ENCODE assay signal across 16 mouse cellular contexts in genomic region chr1:71691472-71692277, GRCm38 (mm10). TPM values are rescaled to one million over a fixed set of nuclear protein-coding genes. Genes with fewer than 3 reads are reported as not detected.
DNase-seq lines count a peak whose midpoint lies in the region; ATAC-seq and TF ChIP-seq lines count a peak whose summit lies in the region.
"Had no signal": no experiment of that assay in that cellular context is flagged by ENCODE, and none has a peak within 500 bp of the region (broad histone marks: within the 10 kb centered on the region; RNA-seq: fewer than 3 reads in every experiment).

No protein-coding gene starts in this region.

- no peak overlapping the region for H3K9ac ChIP-seq in intestine, embryonic 14.5 days (ENCODE audit: low read length)
- H3K9ac ChIP-seq in intestine, postnatal 0 days (ENCODE audit: low read depth, low read length), result no peak overlapping the region
- no peak overlapping the region for H3K9ac ChIP-seq in heart, embryonic 15.5 days
- no peak overlapping the region for H3K9ac ChIP-seq in hindbrain, embryonic 12.5 days
- H3K9ac ChIP-seq: forebrain, embryonic 12.5 days; limb, embryonic 13.5 days; midbrain, embryonic 13.5 days had no signal

- ATAC-seq in intestine, embryonic 14.5 days (replicated peaks; ENCODE audit: low FRiP score, low TSS enrichment, low read depth), result no peak
- ATAC-seq in intestine, postnatal 0 days, result no peak
- no peak for ATAC-seq in heart, embryonic 15.5 days (replicated peaks; ENCODE audit: insufficient number of reproducible peaks, insufficient read depth, low FRiP score, low read depth)
- ATAC-seq in hindbrain, embryonic 12.5 days (ENCODE audit: low FRiP score), result no peak
- ATAC-seq: midbrain, embryonic 13.5 days had no signal

- 0 out of 2 replicates have a peak, but pooled peaks cover 3% of the 10 kb centered on the region for H3K4me1 ChIP-seq in intestine, embryonic 14.5 days (replicated peaks; ENCODE audit: control insufficient read depth, insufficient read depth, low read length)
- H3K4me1 ChIP-seq in intestine, postnatal 0 days (replicated peaks; ENCODE audit: control insufficient read depth, insufficient read depth, low read length), result no peaks in the 10 kb centered on the region
- peaks cover 8% of the 10 kb centered on the region for H3K4me1 ChIP-seq in heart, embryonic 15.5 days (replicated peaks)
- no peaks in the 10 kb centered on the region for H3K4me1 ChIP-seq in hindbrain, embryonic 12.5 days
- H3K4me1 ChIP-seq in forebrain, embryonic 10.5 days, result no peaks in the 10 kb centered on the region
- H3K4me1 ChIP-seq: forebrain, embryonic 12.5 days; hindbrain, embryonic 10.5 days; midbrain, embryonic 13.5 days had no signal

- DNase-seq in intestine, embryonic 14.5 days (ENCODE audit: low spot score), result no peak
- peak; percentile 69 for DNase-seq in 3T3-L1 (ENCODE audit: low read depth, low spot score)
- peak; percentile 70 for DNase-seq in Muller cell, postnatal 12 days (ENCODE audit: inconsistent ontology term)
- no peak for DNase-seq in forebrain, embryonic 10.5 days (ENCODE audit: extremely low spot score, low spot score)
- DNase-seq: adrenal gland, postnatal 10 days; cerebellum, adult 9-11 months; kidney, adult 11 months; right cerebral cortex, postnatal 14 days; thymus, adult 18-20 months had no signal

- H3K9me3 ChIP-seq in intestine, embryonic 14.5 days (ENCODE audit: control insufficient read depth, low read length), result no peaks in the 10 kb centered on the region
- no peaks in the 10 kb centered on the region for H3K9me3 ChIP-seq in intestine, postnatal 0 days (ENCODE audit: control insufficient read depth)
- H3K9me3 ChIP-seq in heart, embryonic 15.5 days (replicated peaks), result no peaks in the 10 kb centered on the region
- no peaks in the 10 kb centered on the region for H3K9me3 ChIP-seq in hindbrain, embryonic 12.5 days (replicated peaks)
- H3K9me3 ChIP-seq in forebrain, embryonic 10.5 days, result no peaks in the 10 kb centered on the region
- H3K9me3 ChIP-seq: forebrain, embryonic 12.5 days; hindbrain, embryonic 10.5 days; limb, embryonic 13.5 days; midbrain, embryonic 13.5 days had no signal

- no peak overlapping the region for H3K4me3 ChIP-seq in intestine, embryonic 14.5 days (ENCODE audit: low read depth, low read length)
- no peak overlapping the region for H3K4me3 ChIP-seq in intestine, postnatal 0 days (ENCODE audit: low read depth, low read length)
- H3K4me3 ChIP-seq in heart, embryonic 15.5 days, result no peak overlapping the region
- H3K4me3 ChIP-seq in hindbrain, embryonic 12.5 days, result no peak overlapping the region
- H3K4me3 ChIP-seq in forebrain, embryonic 10.5 days, result no peak overlapping the region
- H3K4me3 ChIP-seq: forebrain, embryonic 12.5 days; hindbrain, embryonic 10.5 days; limb, embryonic 13.5 days; midbrain, embryonic 13.5 days had no signal

- no peaks in the 10 kb centered on the region for H3K36me3 ChIP-seq in intestine, embryonic 14.5 days (ENCODE audit: control insufficient read depth, insufficient read depth, low read length)
- H3K36me3 ChIP-seq in intestine, postnatal 0 days (ENCODE audit: control insufficient read depth, insufficient read depth), result no peaks in the 10 kb centered on the region
- no peaks in the 10 kb centered on the region for H3K36me3 ChIP-seq in heart, embryonic 15.5 days
- no peaks in the 10 kb centered on the region for H3K36me3 ChIP-seq in hindbrain, embryonic 12.5 days
- no peaks in the 10 kb centered on the region for H3K36me3 ChIP-seq in forebrain, embryonic 10.5 days (replicated peaks)
- H3K36me3 ChIP-seq: forebrain, embryonic 12.5 days; hindbrain, embryonic 10.5 days; limb, embryonic 13.5 days; midbrain, embryonic 13.5 days had no signal

- no peak overlapping the region for H3K4me2 ChIP-seq in intestine, embryonic 14.5 days (ENCODE audit: low read length)
- no peak overlapping the region for H3K4me2 ChIP-seq in intestine, postnatal 0 days (replicated peaks; ENCODE audit: low read depth)
- H3K4me2 ChIP-seq in heart, embryonic 15.5 days, result 0 out of 2 replicates have a peak overlapping the region, but pooled peaks have one; percentile 3
- no peak overlapping the region for H3K4me2 ChIP-seq in hindbrain, embryonic 12.5 days (replicated peaks)
- H3K4me2 ChIP-seq: forebrain, embryonic 12.5 days; limb, embryonic 13.5 days; midbrain, embryonic 13.5 days had no signal

- no peak for TF ChIP-seq CTCF in intestine, postnatal 0 days (IDR thresholded peaks at IDR 0.05; ENCODE audit: low read depth)

- 0 out of 2 replicates have a peak overlapping the region, but pooled peaks have one; percentile 39 for H3K27ac ChIP-seq in intestine, embryonic 14.5 days (ENCODE audit: low read depth)
- no peak overlapping the region for H3K27ac ChIP-seq in intestine, postnatal 0 days (ENCODE audit: low read depth, low read length)
- peak overlapping the region; percentile 51 for H3K27ac ChIP-seq in heart, embryonic 15.5 days
- H3K27ac ChIP-seq in hindbrain, embryonic 12.5 days, result no peak overlapping the region
- no peak overlapping the region for H3K27ac ChIP-seq in forebrain, embryonic 10.5 days
- H3K27ac ChIP-seq: forebrain, embryonic 12.5 days; hindbrain, embryonic 10.5 days; limb, embryonic 13.5 days; midbrain, embryonic 13.5 days had no signal

- no peaks in the 10 kb centered on the region for H3K27me3 ChIP-seq in intestine, embryonic 14.5 days (replicated peaks; ENCODE audit: control insufficient read depth, insufficient read depth, low read length)
- H3K27me3 ChIP-seq in intestine, postnatal 0 days (replicated peaks; ENCODE audit: control insufficient read depth, insufficient read depth, low read length), result no peaks in the 10 kb centered on the region
- no peaks in the 10 kb centered on the region for H3K27me3 ChIP-seq in heart, embryonic 15.5 days
- H3K27me3 ChIP-seq in hindbrain, embryonic 12.5 days, result no peaks in the 10 kb centered on the region
- H3K27me3 ChIP-seq in forebrain, embryonic 10.5 days (ENCODE audit: poor library complexity, severe bottlenecking), result no peaks in the 10 kb centered on the region
- H3K27me3 ChIP-seq: forebrain, embryonic 12.5 days; limb, embryonic 13.5 days; midbrain, embryonic 13.5 days had no signal

- WGBS in intestine, embryonic 14.5 days, result 46% methylated on average over 8 of the region's 8 CpGs
- WGBS in intestine, postnatal 0 days, result 64% methylated on average over 8 of the region's 8 CpGs
- 45% methylated on average over 8 of the region's 8 CpGs for WGBS in heart, embryonic 15.5 days
- whole genome bisulfite sequencing in hindbrain, embryonic 12.5 days, result 68% methylated on average over 8 of the region's 8 CpGs
- 78% methylated on average over 8 of the region's 8 CpGs for WGBS in forebrain, embryonic 10.5 days

RNA-seq across cellular contexts. Expression of gene Fn1, which starts 38.7 kb away (rescaled TPM):
- polyA plus RNA-seq in intestine, embryonic 14.5 days (2014; fragmentation: Nextera tagmentation; extraction: Ambion mirVana), result 115 and 136 TPM in 2 replicates
- 38.3 and 43.1 TPM in 2 replicates for polyA plus RNA-seq in intestine, postnatal 0 days (2015; fragmentation: Nextera tagmentation; extraction: Ambion mirVana)
- polyA plus RNA-seq in heart, embryonic 15.5 days (2015; fragmentation: Nextera tagmentation; extraction: Ambion mirVana), result 158 and 219 TPM in 2 replicates
- polyA plus RNA-seq in hindbrain, embryonic 12.5 days (2016; fragmentation: Nextera tagmentation; extraction: Ambion mirVana), result 147 and 173 TPM in 2 replicates
- polyA plus RNA-seq in forebrain, embryonic 10.5 days (2016; fragmentation: Nextera tagmentation; extraction: Ambion mirVana), result 94.7 and 94.9 TPM in 2 replicates

Comparison
In these comparisons a context has a peak if more than half of its experiments do, and no peak if none do; other contexts are left out.
1. H3K27ac ChIP-seq: peak in intestine, embryonic 14.5 days (single experiment) and heart, embryonic 15.5 days (single experiment); none in intestine, postnatal 0 days (single experiment), hindbrain, embryonic 12.5 days (single experiment) and forebrain, embryonic 10.5 days (single experiment).
2. DNase-seq: peak in 3T3-L1 (single experiment) and Muller cell, postnatal 12 days (single experiment); none in intestine, embryonic 14.5 days (single experiment) and forebrain, embryonic 10.5 days (single experiment).